Mouse (Mus musculus): ENCODE measurements around the gene Itpkb. TPM values are rescaled to one million over a fixed set of nuclear protein-coding genes. Genes with fewer than 3 reads are reported as not detected.

Gene Itpkb
- total and polyA plus RNA-seq, 3 experiments: 4.2 to 14.4 (median 10.6) TPM

DNA sequence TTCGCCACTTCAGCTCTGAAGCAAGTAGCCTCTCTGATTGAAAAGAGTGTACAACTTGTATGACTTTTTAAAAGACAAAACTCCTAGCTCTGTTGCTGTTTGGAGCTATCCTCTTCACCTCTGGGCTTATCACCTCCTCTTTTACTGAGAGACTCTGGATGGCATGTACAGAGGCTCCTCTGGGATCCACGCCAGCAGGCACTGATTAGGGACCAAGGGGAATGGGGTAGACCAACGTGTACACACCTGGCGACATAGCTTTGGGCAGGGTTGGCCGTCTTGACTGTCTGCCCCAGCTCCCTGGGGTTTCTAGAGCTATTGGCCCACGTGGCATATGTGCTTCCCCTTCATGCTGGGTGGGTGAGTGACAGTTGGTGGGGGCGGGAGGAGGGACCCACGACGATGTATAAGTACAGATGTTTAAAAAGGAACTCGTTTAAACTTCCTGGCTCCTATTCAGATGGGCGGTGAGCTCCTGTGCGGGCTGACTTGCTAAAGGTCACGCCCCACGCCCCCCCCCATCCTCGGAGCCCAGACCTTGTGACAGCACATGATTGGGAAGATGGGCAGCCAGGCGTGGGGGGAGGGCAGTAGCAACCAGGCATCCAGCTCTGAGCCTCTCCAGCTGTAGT lies 92.8 kb downstream of the Itpkb start (continued):
- TF ChIP-seq NELFE (IDR thresholded peaks at IDR 0.05; ENCODE audit: low read depth, low read length): no peak
- TF ChIP-seq RAD21 (IDR thresholded peaks at IDR 0.05; ENCODE audit: low read depth, low read length): no peak
- no peak for TF ChIP-seq EP300 (IDR thresholded peaks at IDR 0.05; ENCODE audit: low read length)
- peak; percentile 66; the same call in 1 of the 2 replicates for TF ChIP-seq TCF12 (IDR thresholded peaks at IDR 0.05; ENCODE audit: low read depth, low read length)
- TF ChIP-seq E2F4 (IDR thresholded peaks at IDR 0.05; ENCODE audit: insufficient replicate concordance, low read depth, low read length): no peak
- no peak for TF ChIP-seq ZKSCAN1 (IDR thresholded peaks at IDR 0.05; ENCODE audit: borderline replicate concordance, low read depth, low read length)
- TF ChIP-seq SIN3A (IDR thresholded peaks at IDR 0.05; ENCODE audit: low read length): no peak

DNA sequence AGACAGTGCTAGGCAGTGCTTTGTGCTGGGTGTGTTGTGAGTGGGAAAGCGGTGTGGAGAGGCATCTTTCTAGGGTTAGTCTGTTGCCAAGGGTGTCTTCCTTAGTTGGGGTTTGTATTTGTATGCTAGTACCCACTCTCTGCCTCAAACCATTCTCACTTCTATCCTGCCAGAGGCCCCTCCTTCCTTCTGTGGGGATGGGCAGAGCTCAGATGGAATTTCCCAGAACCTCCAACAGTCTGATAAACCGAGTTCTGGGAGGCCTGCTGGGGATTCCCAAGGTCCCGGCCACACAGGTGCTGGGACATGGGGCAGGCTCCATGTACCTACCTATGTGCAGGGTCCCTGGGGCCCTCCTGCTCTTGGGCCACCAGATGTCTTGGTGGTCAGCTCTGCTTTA lies 93.6 kb downstream of the Itpkb start:
- in situ Hi-C loops (cut with MboI; ENCODE audit: low pct_ligation_motif_present, low pct_unique_long_range_greater_than_20kb, low sequenced_read_pairs): loop anchor here (25.0 kb wide), 1 partner anchor 562 kb away; no protein-coding TSS in a partner anchor
- Histone ChIP-seq H3K4me2 (ENCODE audit: insufficient read depth, low read depth, poor library complexity, severe bottlenecking) (0 out of 2 replicates have a peak overlapping the region, but pooled peaks have one; percentile 8), H3K36me3 (replicated peaks in 1 of 2; ENCODE audit: control insufficient read depth in 1 of 2, insufficient read depth in 1 of 2, low read length in 1 of 2) (peaks cover 20 to 44% of the 10 kb centered on the region in 2 experiments)

More for the DNA sequence above, 93.6 kb downstream of the Itpkb start:
- H3K27ac ChIP-seq (ENCODE audit: insufficient read depth, low read depth): peak overlapping the region; percentile 90
- peak overlapping the region; percentile 0; the same call in 1 of the 2 replicates for H3K9ac ChIP-seq (ENCODE audit: insufficient read depth, low read depth)
- TF ChIP-seq BHLHE40 (IDR thresholded peaks at IDR 0.05; ENCODE audit: low read depth, low read length) (0 out of 2 replicates have a peak, but pooled peaks have one; percentile 30), ZMIZ1 (IDR thresholded peaks at IDR 0.05; ENCODE audit: low read depth, low read length) (peak; percentile 71; the same call in 1 of the 2 replicates), TBP (conservative IDR thresholded peaks at IDR 0.05; ENCODE audit: low read depth, low read length) (no peak), POLR2AphosphoS2 (IDR thresholded peaks at IDR 0.05; ENCODE audit: low read depth, low read length) (no peak), IRF4 (IDR thresholded peaks at IDR 0.05; ENCODE audit: low read depth, low read length) (peak; percentile 53; the same call in 1 of the 2 replicates), KAT2A (IDR thresholded peaks at IDR 0.05; ENCODE audit: insufficient replicate concordance, low read length) (0 out of 2 replicates have a peak, but pooled peaks have one; percentile 22), MAX (IDR thresholded peaks at IDR 0.05; ENCODE audit: low read length) (peak; percentile 55; the same call in 1 of the 2 replicates), NRF1 (IDR thresholded peaks at IDR 0.05; ENCODE audit: low read depth, low read length) (0 out of 2 replicates have a peak, but pooled peaks have one; percentile 11), ETS1 (conservative IDR thresholded peaks at IDR 0.05; ENCODE audit: low read depth, low read length) (peak; percentile 41; the same call in 1 of the 2 replicates), TCF12 (IDR thresholded peaks at IDR 0.05; ENCODE audit: low read depth, low read length) (peak; percentile 57; the same call in 1 of the 2 replicates), MXI1 (IDR thresholded peaks at IDR 0.05; ENCODE audit: low read depth, low read length) (peak; percentile 57; the same call in 1 of the 2 replicates), POLR2A (IDR thresholded peaks at IDR 0.05; ENCODE audit: low read depth, low read length) (no peak), USF2 (conservative IDR thresholded peaks at IDR 0.05; ENCODE audit: low read depth, low read length) (no peak), UBTF (IDR thresholded peaks at IDR 0.05; ENCODE audit: low read depth, low read length) (0 out of 2 replicates have a peak, but pooled peaks have one; percentile 21), ZC3H11A (IDR thresholded peaks at IDR 0.05; ENCODE audit: low read depth, low read length) (no peak), MAFK (IDR thresholded peaks at IDR 0.05; ENCODE audit: insufficient replicate concordance, low read length) (no peak), RAD21 (IDR thresholded peaks at IDR 0.05; ENCODE audit: low read depth, low read length) (no peak), EP300 (IDR thresholded peaks at IDR 0.05; ENCODE audit: low read length) (peak; percentile 61), MAZ (IDR thresholded peaks at IDR 0.05; ENCODE audit: low read depth, low read length) (peak; percentile 83), CHD2 (IDR thresholded peaks at IDR 0.05; ENCODE audit: low read length) (peak; percentile 75), RCOR1 (conservative IDR thresholded peaks at IDR 0.05; ENCODE audit: low read depth, low read length) (peak; percentile 83; the same call in 1 of the 2 replicates), CHD1 (IDR thresholded peaks at IDR 0.05; ENCODE audit: low read depth, low read length) (peak; percentile 73; the same call in 1 of the 2 replicates), SIN3A (IDR thresholded peaks at IDR 0.05; ENCODE audit: low read length) (0 out of 2 replicates have a peak, but pooled peaks have one; percentile 40)
- no peaks in the 10 kb centered on the region for H3K27me3 ChIP-seq (replicated peaks)
- H3K4me1 ChIP-seq (ENCODE audit: control insufficient read depth in 1 of 2, insufficient read depth in 2 of 2): peaks cover 55 to 98% of the 10 kb centered on the region in 2 experiments
- no peak for DNase-seq (ENCODE audit: extremely low read depth)
- dilution Hi-C loops (cut with MboI; ENCODE audit: extremely low pct_ligation_motif_present, extremely low pct_unique_long_range_greater_than_20kb, low sequenced_read_pairs): no loop called here
- H3K4me3 ChIP-seq (replicated peaks in 1 of 3; ENCODE audit: low read depth in 2 of 3, low read length in 2 of 3, poor library complexity in 1 of 3): no peak overlapping the region
- H3K79me2 ChIP-seq (replicated peaks; ENCODE audit: control insufficient read depth, extremely low read depth, insufficient read depth, poor library complexity, severe bottlenecking): no peaks in the 10 kb centered on the region
- no peaks in the 10 kb centered on the region for H3K9me3 ChIP-seq (replicated peaks; ENCODE audit: low read length)

Measured in CH12.LX (cell line).